Mouse (Mus musculus): ENCODE results near the gene Neurod2. TPM values are rescaled to one million over a fixed set of nuclear protein-coding genes. Genes with fewer than 3 reads are reported as not detected.
A peak's percentile ranks its signal among the peaks of the same experiment; 100 is the strongest.

The Neurod2 gene
- polyA plus RNA-seq, 1 experiment from 2014 or later, result 72.1 TPM

DNA sequence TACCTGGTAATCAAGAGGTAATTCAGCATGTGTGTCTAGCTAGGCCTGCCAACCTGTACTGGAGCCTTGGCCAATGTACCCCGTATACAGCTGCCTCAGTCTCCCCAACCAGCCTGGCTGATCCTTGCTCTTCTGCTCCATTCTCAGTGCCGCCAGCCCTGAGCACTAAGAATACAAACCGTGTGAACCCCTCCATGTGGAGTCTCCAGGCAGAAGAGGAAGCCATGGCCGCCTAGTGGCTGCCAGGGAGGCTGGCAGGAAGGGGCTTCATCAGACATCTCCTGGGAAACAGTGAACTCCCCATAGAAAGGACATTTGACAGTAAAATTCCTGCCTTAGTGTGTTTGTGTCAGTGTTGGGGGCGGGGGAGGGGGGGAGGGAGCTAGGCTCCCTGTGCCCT is 33.2 kb downstream of the Neurod2 start:
- Histone ChIP-seq H3K4me2 (peak overlapping the region; percentile 93), H3K9me3 (replicated peaks) (no peaks in the 10 kb centered on the region), H3K27me3 (peaks cover 25% of the 10 kb centered on the region), H3K27ac (peak overlapping the region; percentile 94), H3K4me1 (peaks cover 63% of the 10 kb centered on the region), H3K4me3 (no peak overlapping the region), H3K9ac (0 out of 2 replicates have a peak overlapping the region, but pooled peaks have one; percentile 86), H3K36me3 (ENCODE audit: poor library complexity, severe bottlenecking) (no peaks in the 10 kb centered on the region)
- ATAC-seq, result peak; percentile 62
- WGBS, result 3% methylated on average over 5 of the region's 5 CpGs

DNA sequence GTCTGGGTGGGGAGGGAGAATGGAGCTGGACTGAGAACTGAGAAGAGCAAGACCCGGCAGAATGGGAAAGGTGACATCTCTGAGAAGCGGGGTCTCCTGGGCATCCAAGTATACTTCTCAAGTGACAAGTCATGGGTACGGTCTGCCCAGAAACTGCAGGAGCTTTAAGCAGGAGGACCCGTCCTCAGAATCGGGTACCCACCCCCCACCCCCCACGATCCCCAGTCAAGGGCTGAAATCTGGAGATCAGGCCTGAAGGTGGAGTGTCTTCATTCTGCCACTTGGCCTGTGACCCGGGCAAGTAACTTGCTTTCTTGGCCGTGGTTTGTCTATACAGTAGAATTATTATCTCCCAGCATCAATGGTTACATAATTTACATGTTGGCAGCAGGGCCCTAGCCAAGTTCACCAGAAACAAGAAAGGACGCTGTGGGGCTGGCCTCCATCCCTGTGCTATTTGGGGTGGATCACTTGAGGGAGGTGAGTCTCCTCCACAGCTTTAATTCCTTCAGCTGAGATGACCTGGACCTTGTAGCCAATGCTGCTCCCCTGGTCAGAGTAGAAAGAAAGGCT is 34.3 kb downstream of the Neurod2 start:
- Histone ChIP-seq H3K27me3 (peaks cover 25% of the 10 kb centered on the region), H3K27ac (peak overlapping the region; percentile 94), H3K4me1 (peaks cover 75% of the 10 kb centered on the region), H3K9me3 (replicated peaks) (no peaks in the 10 kb centered on the region), H3K4me2 (peak overlapping the region; percentile 93), H3K4me3 (peak overlapping the region; percentile 72), H3K36me3 (ENCODE audit: poor library complexity, severe bottlenecking) (no peaks in the 10 kb centered on the region), H3K9ac (peak overlapping the region; percentile 86)
- WGBS, result 7% methylated on average over 9 of the region's 9 CpGs
- ATAC-seq, result no peak

DNA sequence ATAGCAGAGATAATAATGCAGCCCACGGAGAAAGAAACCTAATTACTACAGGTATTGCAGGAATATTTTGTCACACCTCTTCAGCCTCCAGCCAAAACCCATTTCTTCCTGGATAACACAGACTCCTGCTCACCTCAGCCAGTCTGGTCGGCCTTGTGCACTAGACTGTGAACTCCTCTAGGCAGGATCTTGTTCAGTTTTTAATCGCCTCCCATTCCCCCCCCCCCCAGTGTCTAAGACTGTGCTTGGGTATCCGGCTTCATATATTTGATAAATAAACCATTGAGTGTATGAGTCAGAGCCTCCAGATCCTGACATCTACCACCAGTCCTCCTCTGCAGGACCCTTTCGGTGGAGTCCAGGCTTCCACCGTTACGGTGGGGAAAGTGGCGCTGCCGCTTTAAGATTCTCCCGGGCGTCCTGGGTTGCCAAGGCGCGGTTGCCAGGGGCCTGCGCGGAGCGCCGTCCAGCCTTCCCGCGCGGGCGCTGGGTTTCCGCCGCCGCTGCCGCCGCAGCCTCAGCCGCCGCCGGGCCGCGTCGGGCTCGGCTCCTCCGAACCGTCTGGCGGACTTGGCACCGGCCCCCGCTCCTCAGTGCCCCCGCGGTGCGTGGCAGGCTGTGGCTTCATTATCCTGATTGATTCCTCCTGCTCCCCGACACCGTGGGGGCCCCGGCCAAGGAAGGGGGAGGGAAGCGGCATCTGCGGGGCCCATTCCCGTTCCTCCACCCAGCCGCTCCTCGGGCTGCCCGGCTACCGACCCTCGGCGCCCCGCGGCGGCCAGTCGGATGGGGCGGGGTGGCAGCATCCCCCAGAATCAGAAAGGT is 35.0 kb downstream of the Neurod2 start:
- WGBS, result 1% methylated on average over 57 of the region's 58 CpGs
- Histone ChIP-seq H3K9ac (peak overlapping the region; percentile 86), H3K4me1 (peaks cover 82% of the 10 kb centered on the region), H3K36me3 (ENCODE audit: poor library complexity, severe bottlenecking) (no peaks in the 10 kb centered on the region), H3K27me3 (peaks cover 25% of the 10 kb centered on the region), H3K4me2 (peak overlapping the region; percentile 93), H3K27ac (peak overlapping the region; percentile 94), H3K4me3 (peak overlapping the region; percentile 72), H3K9me3 (replicated peaks) (no peaks in the 10 kb centered on the region)
- peak; percentile 76 for ATAC-seq

DNA sequence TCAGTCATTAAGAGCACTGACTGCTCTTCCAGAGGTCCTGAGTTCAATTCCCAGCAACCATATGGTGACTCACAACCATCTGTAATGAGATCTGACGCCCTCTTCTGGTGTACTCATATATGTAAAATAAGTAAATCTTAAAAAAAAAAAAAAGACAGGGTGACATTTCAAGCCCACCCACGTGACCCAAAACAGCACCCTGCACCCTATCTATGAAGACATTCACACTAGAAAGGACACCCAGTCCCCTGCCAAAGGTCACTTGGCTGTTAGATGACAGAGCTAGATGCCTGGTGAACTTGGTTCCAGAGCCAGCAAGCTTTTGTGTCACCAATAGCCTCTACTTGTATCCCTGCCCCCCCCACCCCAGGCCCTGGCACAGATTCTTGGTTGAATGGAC is 36.4 kb downstream of the Neurod2 start:
- Histone ChIP-seq H3K9me3 (replicated peaks) (no peaks in the 10 kb centered on the region), H3K36me3 (ENCODE audit: poor library complexity, severe bottlenecking) (no peaks in the 10 kb centered on the region), H3K27ac (no peak overlapping the region), H3K4me1 (peaks cover 82% of the 10 kb centered on the region), H3K9ac (no peak overlapping the region), H3K4me2 (no peak overlapping the region), H3K4me3 (no peak overlapping the region), H3K27me3 (peaks cover 18% of the 10 kb centered on the region; the same call in 1 of the 2 replicates)
- 39% methylated on average over 2 of the region's 2 CpGs for WGBS
- no peak for ATAC-seq

DNA sequence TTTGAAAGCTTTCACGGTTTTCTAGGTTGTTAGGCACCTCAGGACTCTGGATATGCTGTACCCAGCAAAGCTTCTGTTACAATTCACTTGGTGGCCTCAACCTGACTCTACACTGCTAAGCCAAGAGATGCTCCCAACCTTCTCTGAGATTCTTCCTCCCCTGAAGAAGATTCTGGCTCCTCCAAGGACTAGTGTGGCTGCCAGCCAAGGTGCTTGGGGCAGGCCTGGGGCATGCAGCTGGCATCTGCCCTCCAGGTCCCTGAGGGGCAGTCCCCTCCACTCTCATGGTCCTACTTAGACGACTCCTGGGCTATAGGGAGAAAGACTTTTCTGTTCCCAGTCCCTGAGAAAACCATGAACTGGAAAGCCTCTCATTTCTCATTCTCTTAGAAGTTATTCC is 38.5 kb downstream of the Neurod2 start:
- no peak overlapping the region for H3K4me3 ChIP-seq
- H3K4me2 ChIP-seq, result no peak overlapping the region
- H3K27me3 ChIP-seq, result 0 out of 2 replicates have a peak, but pooled peaks cover 5% of the 10 kb centered on the region
- no peak for ATAC-seq
- no peaks in the 10 kb centered on the region for H3K9me3 ChIP-seq (replicated peaks)
- H3K4me1 ChIP-seq, result peaks cover 80% of the 10 kb centered on the region
- no peaks in the 10 kb centered on the region for H3K36me3 ChIP-seq (ENCODE audit: poor library complexity, severe bottlenecking)
- no peak overlapping the region for H3K9ac ChIP-seq
- 63% methylated on average over 2 of the region's 2 CpGs for WGBS
- peak overlapping the region; percentile 87; the same call in 1 of the 2 replicates for H3K27ac ChIP-seq

DNA sequence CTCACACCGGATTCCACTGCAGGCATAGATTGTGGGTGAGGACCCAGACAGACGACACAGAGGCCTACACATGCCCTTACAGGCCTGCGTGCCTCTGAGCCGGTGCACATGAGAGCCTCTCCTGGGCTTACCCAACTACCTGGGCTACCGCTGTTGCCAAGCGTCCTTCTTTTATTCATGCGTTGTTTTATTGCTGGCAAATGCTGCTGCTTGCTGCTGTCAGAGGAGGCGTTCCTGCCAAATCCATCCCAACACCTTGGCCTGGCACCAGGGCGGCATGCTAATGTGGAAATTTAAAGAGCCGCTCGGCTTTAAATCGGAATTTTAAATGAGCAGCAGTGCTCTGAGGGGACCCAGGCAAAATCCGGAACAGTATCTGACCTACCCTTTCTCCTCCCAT is 39.6 kb downstream of the Neurod2 start:
- Histone ChIP-seq H3K4me2 (0 out of 2 replicates have a peak overlapping the region, but pooled peaks have one; percentile 19), H3K4me1 (peaks cover 76% of the 10 kb centered on the region), H3K27ac (peak overlapping the region; percentile 87), H3K9me3 (replicated peaks) (no peaks in the 10 kb centered on the region), H3K4me3 (no peak overlapping the region), H3K27me3 (no peaks in the 10 kb centered on the region), H3K9ac (no peak overlapping the region), H3K36me3 (ENCODE audit: poor library complexity, severe bottlenecking) (no peaks in the 10 kb centered on the region)
- 29% methylated on average over 13 of the region's 13 CpGs for WGBS
- ATAC-seq, result peak; percentile 23

DNA sequence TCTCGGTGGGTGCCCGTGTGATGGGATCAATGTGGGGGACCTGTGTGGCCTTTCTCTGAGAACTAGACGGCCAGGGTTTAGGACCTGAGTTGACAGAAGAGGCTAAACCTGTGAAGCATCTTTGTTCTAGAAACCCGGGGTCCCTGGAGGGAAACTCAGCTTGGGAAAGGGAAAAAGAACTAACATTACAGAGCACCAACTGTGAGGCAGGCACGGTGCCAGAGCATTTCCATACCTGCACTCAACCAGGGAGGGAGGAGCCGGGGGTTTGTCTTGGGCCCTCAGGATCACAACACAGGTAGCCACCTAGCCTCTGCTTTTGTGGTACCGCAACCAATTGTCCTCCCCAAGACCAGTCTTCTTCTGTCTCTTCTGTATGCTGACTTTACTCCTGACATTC is 41.5 kb downstream of the Neurod2 start:
- Histone ChIP-seq H3K9ac (0 out of 2 replicates have a peak overlapping the region, but pooled peaks have one; percentile 1), H3K36me3 (ENCODE audit: poor library complexity, severe bottlenecking) (no peaks in the 10 kb centered on the region), H3K9me3 (replicated peaks) (no peaks in the 10 kb centered on the region), H3K4me2 (peak overlapping the region; percentile 9; the same call in 1 of the 2 replicates), H3K27me3 (no peaks in the 10 kb centered on the region), H3K4me3 (no peak overlapping the region), H3K27ac (peak overlapping the region; percentile 87), H3K4me1 (peaks cover 82% of the 10 kb centered on the region)
- no peak for ATAC-seq
- WGBS, result 42% methylated on average over 7 of the region's 7 CpGs

DNA sequence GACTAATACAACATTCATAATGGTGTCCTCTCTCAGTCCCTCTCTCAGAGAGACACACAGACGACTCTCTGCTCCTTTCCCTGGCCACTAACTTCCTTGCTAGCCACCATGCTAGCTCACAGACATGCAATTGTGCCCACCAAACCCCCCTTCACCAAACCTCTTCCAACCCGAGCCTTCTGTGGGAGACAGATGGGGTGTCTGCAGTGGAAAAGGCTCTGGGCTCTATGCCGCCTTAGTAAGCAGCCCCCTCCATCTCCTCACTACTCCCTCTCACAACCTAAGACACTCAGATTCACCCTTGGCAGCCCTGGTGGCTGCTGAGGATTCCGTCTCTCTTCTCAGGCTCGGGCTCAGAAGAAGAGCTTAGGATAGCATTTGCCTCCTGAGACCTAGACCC is 41.9 kb downstream of the Neurod2 start:
- H3K4me3 ChIP-seq, result no peak overlapping the region
- peaks cover 86% of the 10 kb centered on the region for H3K4me1 ChIP-seq
- H3K27ac ChIP-seq, result peak overlapping the region; percentile 87
- H3K9me3 ChIP-seq (replicated peaks), result no peaks in the 10 kb centered on the region
- 0 out of 2 replicates have a peak overlapping the region, but pooled peaks have one; percentile 1 for H3K9ac ChIP-seq
- no peaks in the 10 kb centered on the region for H3K36me3 ChIP-seq (ENCODE audit: poor library complexity, severe bottlenecking)
- peak; percentile 26; the same call in 1 of the 2 replicates for ATAC-seq
- no peaks in the 10 kb centered on the region for H3K27me3 ChIP-seq
- WGBS, result 47% methylated on average over 5 of the region's 5 CpGs
- H3K4me2 ChIP-seq, result peak overlapping the region; percentile 9; the same call in 1 of the 2 replicates

DNA sequence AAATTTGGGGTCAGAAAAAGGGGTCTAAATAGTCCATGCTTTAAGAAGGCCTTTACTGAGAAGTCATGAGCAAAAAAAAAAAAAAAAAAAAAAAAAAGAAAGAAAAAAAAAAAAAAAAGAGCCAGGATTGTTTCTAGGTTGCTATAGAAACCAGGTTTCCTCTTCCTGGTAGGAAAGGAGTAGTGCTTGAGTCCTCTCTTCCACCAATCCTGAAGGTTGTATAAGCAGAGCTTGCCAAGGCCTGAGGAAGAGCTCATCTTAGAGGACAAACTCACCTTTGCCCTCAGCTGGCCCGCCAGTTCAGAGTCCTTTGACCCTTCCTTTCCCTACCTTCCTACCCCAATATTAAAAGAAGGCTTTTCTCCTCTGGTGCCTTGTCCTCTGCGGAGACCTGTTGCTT is 44.1 kb downstream of the Neurod2 start:
- H3K9me3 ChIP-seq (replicated peaks), result no peaks in the 10 kb centered on the region
- H3K9ac ChIP-seq, result no peak overlapping the region
- no peak overlapping the region for H3K4me3 ChIP-seq
- peak overlapping the region; percentile 94; the same call in 1 of the 2 replicates for H3K27ac ChIP-seq
- ATAC-seq, result no peak
- WGBS, result 44% methylated on average over 2 of the region's 2 CpGs
- H3K27me3 ChIP-seq, result no peaks in the 10 kb centered on the region
- no peaks in the 10 kb centered on the region; the same call in 1 of the 2 replicates for H3K36me3 ChIP-seq (ENCODE audit: poor library complexity, severe bottlenecking)
- H3K4me1 ChIP-seq, result peaks cover 79% of the 10 kb centered on the region
- no peak overlapping the region for H3K4me2 ChIP-seq

DNA sequence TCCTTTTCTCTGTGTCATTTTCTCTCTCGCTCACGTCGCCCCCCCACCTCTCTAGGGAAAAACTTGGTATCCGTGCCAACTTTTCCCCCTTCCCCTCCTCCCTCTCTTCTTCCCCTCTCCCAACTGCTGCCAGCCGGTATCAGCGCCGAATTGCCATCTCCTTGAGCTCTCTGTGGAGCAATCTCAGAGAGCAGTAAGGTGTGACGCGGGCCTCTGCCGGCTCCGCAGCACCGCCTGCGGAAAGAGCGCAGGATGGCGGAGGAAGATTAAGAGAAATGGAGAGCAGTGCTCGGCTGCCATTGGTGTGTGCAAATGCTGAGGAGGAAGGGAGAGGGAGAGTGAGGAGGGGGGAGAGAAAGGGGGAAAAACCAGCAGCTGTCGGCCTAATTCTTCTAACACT is 45.2 kb downstream of the Neurod2 start:
- WGBS, result 1% methylated on average over 14 of the region's 17 CpGs
- peak overlapping the region; percentile 94 for H3K27ac ChIP-seq
- peaks cover 67% of the 10 kb centered on the region for H3K4me1 ChIP-seq
- no peaks in the 10 kb centered on the region for H3K9me3 ChIP-seq (replicated peaks)
- peak overlapping the region; percentile 47 for H3K9ac ChIP-seq
- peak overlapping the region; percentile 48 for H3K4me2 ChIP-seq
- no peaks in the 10 kb centered on the region for H3K27me3 ChIP-seq
- H3K4me3 ChIP-seq, result peak overlapping the region; percentile 16
- H3K36me3 ChIP-seq (ENCODE audit: poor library complexity, severe bottlenecking), result peaks cover 5% of the 10 kb centered on the region
- ATAC-seq, result peak; percentile 83

DNA sequence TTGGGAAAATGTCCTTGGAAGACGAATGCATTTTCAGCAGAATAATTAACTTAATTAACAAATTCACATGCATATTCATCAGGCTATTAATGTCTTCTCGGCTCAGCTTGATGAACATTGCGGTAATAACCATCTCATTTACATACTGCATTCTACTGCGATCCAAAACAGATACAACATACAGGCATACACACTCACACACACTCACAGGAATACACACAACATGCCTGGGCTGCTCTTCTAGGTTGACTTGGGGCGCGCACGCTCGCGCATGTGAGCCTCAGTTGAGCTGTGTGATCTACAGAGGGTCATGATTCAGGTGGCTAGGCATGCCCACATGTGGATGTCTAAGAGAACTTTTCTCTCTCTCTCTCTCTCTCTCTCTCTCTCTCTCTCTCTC is 45.7 kb downstream of the Neurod2 start:
- Histone ChIP-seq H3K9me3 (replicated peaks) (no peaks in the 10 kb centered on the region), H3K4me3 (peak overlapping the region; percentile 15; the same call in 1 of the 2 replicates), H3K27ac (peak overlapping the region; percentile 94), H3K27me3 (no peaks in the 10 kb centered on the region), H3K4me1 (peaks cover 63% of the 10 kb centered on the region), H3K36me3 (ENCODE audit: poor library complexity, severe bottlenecking) (peaks cover 10% of the 10 kb centered on the region), H3K9ac (no peak overlapping the region), H3K4me2 (peak overlapping the region; percentile 42)
- 11% methylated on average over 9 of the region's 9 CpGs for WGBS
- peak; percentile 85 for ATAC-seq
